Mouse (Mus musculus) kidney, adult 8-10 months (tissue): ENCODE data around the gene 4930564D02Rik.

Experiments
- DNase-seq, 2 experiments: peaks; one replicate each; pipeline ENCODE4 v3.0.0; 2022

4930564D02Rik gene

DNA sequence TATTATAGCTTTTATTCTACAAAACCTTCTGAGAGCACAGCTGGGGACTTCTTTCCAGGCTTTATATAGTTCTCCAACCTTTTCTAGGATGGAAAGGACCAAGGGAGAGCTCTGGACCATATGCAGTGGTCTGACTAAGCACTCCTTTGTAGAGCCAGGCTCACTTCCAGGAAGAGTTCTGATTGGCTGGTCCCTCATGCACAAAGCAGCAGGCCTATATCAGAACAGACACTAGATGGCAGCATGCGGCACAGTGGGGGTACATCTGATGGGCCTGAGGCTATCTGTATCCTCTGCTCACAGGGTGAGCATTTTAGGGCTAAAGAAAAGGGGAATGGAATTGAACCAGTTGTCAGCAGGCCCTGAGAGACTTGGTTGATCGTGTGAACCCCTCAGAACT, 47.6 kb downstream of the 4930564D02Rik start:
- DNase-seq = peak; percentile 22 to 58

DNA sequence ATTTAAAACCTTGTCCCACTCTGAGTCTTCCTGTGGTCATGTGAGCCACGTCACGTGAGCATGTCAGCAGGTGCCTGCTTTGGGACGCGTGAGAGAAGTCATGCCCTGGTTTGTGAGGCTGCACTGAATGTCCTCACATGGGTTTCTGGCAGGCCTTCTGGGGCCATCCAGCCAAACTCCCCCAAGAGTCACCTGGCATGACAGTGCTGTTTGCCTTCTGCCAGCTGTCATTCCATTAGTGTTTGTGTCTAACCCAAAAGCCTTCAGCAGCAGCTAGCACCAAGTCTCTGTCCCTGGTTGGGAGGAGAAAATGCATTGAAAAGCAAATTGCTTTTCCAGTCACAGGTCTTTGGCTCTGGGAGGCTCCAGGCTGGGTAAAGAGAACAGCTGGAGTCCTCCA, 50.0 kb downstream of the 4930564D02Rik start:
- no peak for DNase-seq

DNA sequence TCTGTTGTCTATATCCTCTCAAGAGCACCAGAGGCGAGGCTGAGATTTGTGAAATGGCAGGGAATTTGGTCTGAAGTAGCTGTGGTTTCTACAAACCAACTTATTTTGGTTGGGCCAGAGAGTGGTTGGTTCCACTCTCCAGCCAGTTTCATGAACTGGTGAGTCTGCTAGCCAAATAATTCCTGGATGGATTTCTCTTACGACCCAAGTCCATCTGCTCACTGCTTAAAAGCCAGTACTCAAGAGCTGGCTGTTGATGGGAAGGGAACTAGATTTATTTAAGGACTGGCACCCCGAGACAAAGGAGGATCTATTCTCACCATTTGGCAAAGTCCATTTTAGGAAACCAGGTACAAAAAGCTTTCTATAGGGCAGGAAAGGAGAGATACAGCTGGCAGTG, 57.1 kb downstream of the 4930564D02Rik start:
- no peak for DNase-seq

DNA sequence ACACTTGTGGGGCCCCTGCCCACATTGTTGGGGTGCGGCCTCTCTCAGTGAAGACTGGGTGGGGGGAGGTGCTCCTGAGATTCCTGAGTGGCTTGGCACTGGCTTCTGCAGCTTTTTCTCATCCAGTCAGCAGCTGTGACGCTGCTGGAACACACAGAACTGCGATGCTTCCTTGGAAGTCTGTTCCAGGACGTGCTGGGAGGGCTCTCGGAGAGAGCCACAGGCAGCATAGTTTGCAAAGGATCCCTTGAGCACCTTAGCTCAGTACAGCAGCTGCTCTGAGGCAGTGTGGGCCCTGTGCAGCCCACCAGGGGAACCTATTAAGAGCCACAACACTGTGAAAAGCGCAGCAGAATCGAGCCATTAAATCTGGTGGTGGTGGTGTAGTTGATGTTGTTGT, 61.2 kb downstream of the 4930564D02Rik start:
- DNase-seq = no peak
